Mouse (Mus musculus): ENCODE results near the gene Maco1.

DNA sequence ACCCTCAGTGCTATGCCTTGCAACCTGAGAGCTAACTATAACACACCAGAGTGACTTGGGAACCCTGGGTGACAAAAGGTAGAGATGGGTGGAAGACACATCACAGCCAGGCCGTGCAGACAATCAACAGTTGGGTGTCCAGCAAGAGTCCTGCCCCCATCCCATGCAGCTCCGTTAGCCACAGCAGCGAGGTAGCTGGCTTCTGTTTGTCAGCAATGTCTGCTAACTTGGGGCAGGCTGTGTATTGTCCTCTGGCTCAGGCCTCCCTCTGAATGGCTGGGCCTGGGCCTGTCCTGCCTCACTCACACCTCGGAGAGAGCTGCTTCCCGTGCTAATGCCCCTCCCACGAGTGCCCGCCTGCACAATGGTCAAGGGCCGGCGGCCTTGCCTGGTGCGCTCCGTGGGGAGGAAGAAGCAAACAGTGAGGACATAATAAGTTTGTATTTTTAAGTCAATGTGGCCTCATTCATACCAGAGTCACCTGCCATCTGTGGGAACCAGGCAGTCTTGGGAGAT lies 100.2 kb downstream of the Maco1 start:
- TF ChIP-seq CTCF (IDR thresholded peaks at IDR 0.05; ENCODE audit: low read depth): no peak
- no peak for TF ChIP-seq EP300 (optimal IDR thresholded peaks at IDR 0.05)
